In genomic region chr10:77440286-77440685, GRCm38 (mm10) we compare ENCODE assay signal across 19 mouse cellular contexts. TPM values are rescaled to one million over a fixed set of nuclear protein-coding genes. Genes with fewer than 3 reads are reported as not detected.
DNase-seq lines count a peak whose midpoint lies in the region; ATAC-seq and TF ChIP-seq lines count a peak whose summit lies in the region.
"Had no signal": no experiment of that assay in that cellular context is flagged by ENCODE, and none has a peak within 500 bp of the region (broad histone marks: within the 10 kb centered on the region; RNA-seq: fewer than 3 reads in every experiment).

No protein-coding gene starts in this region.

- peaks cover 14% of the 10 kb centered on the region for H3K4me1 ChIP-seq in liver, adult 2 months (ENCODE audit: control insufficient read depth, insufficient read depth, low read length)
- H3K4me1 ChIP-seq in liver, postnatal 0 days (ENCODE audit: insufficient read depth): 0 out of 2 replicates have a peak, but pooled peaks cover 3% of the 10 kb centered on the region
- H3K4me1 ChIP-seq in CH12.LX (ENCODE audit: control insufficient read depth in 1 of 2, insufficient read depth in 2 of 2): peaks cover 0 to 3% of the 10 kb centered on the region in 2 experiments; a peak in 2 of 4 replicates
- H3K4me1 ChIP-seq: hindbrain, embryonic 13.5 days; midbrain, embryonic 12.5 days had no signal

- TF ChIP-seq POLR2A in liver, adult 2 months (IDR thresholded peaks at IDR 0.05; ENCODE audit: extremely low read depth, insufficient read depth, low read length): no peak
- no peak for TF ChIP-seq POLR2A in CH12.LX (IDR thresholded peaks at IDR 0.05; ENCODE audit: low read depth, low read length)

- no peaks in the 10 kb centered on the region for H3K36me3 ChIP-seq in liver, adult 2 months (ENCODE audit: control insufficient read depth, insufficient read depth, low read length)
- no peaks in the 10 kb centered on the region for H3K36me3 ChIP-seq in liver, postnatal 0 days (replicated peaks; ENCODE audit: insufficient read depth, low read length)
- no peaks in the 10 kb centered on the region for H3K36me3 ChIP-seq in CH12.LX (replicated peaks in 1 of 2; ENCODE audit: control insufficient read depth in 1 of 2, insufficient read depth in 1 of 2, low read length in 1 of 2)
- H3K36me3 ChIP-seq: embryonic facial prominence, embryonic 13.5 days; hindbrain, embryonic 13.5 days; liver, embryonic 15.5 days; midbrain, embryonic 12.5 days had no signal

- H3K27me3 ChIP-seq in liver, adult 2 months (ENCODE audit: control insufficient read depth, insufficient read depth, low read length): no peaks in the 10 kb centered on the region
- H3K27me3 ChIP-seq in liver, postnatal 0 days (ENCODE audit: insufficient read depth, low read length): no peaks in the 10 kb centered on the region
- peaks cover 8% of the 10 kb centered on the region for H3K27me3 ChIP-seq in CH12.LX (replicated peaks)
- H3K27me3 ChIP-seq: embryonic facial prominence, embryonic 13.5 days; liver, embryonic 15.5 days; midbrain, embryonic 12.5 days had no signal

- no peak for TF ChIP-seq RAD21 in CH12.LX (IDR thresholded peaks at IDR 0.05; ENCODE audit: low read depth, low read length)

- peak overlapping the region; percentile 86 for H3K27ac ChIP-seq in gastrocnemius, adult 2 months
- no peak overlapping the region for H3K27ac ChIP-seq in liver, adult 2 months (replicated peaks; ENCODE audit: insufficient read depth, low read depth, low read length)
- no peak overlapping the region for H3K27ac ChIP-seq in liver, postnatal 0 days (ENCODE audit: low read depth)
- no peak overlapping the region for H3K27ac ChIP-seq in CH12.LX (ENCODE audit: insufficient read depth, low read depth)
- H3K27ac ChIP-seq: embryonic facial prominence, embryonic 13.5 days; hindbrain, embryonic 13.5 days; liver, embryonic 15.5 days; midbrain, embryonic 12.5 days had no signal

- H3K79me2 ChIP-seq in liver, adult 2 months (ENCODE audit: control insufficient read depth, insufficient read depth, low read length): no peaks in the 10 kb centered on the region
- H3K79me2 ChIP-seq in CH12.LX (replicated peaks; ENCODE audit: control insufficient read depth, extremely low read depth, insufficient read depth, poor library complexity, severe bottlenecking): no peaks in the 10 kb centered on the region

- in situ Hi-C loops in CH12.LX (cut with MboI; ENCODE audit: low pct_ligation_motif_present, low pct_unique_long_range_greater_than_20kb, low sequenced_read_pairs): no loop called here

- peak overlapping the region; percentile 58 for H3K4me3 ChIP-seq in gastrocnemius, adult 2 months
- no peak overlapping the region for H3K4me3 ChIP-seq in liver, adult 2 months (ENCODE audit: insufficient read depth, low read depth, low read length)
- H3K4me3 ChIP-seq in liver, postnatal 0 days (ENCODE audit: low read depth, low read length): no peak overlapping the region
- no peak overlapping the region for H3K4me3 ChIP-seq in CH12.LX (replicated peaks in 1 of 3; ENCODE audit: low read depth in 2 of 3, low read length in 2 of 3, poor library complexity in 1 of 3)
- H3K4me3 ChIP-seq: embryonic facial prominence, embryonic 13.5 days; hindbrain, embryonic 13.5 days; liver, embryonic 15.5 days; midbrain, embryonic 12.5 days had no signal

- WGBS in liver, adult 2 months: 59% methylated on average over 6 of the region's 6 CpGs
- 41% methylated on average over 6 of the region's 6 CpGs for WGBS in liver, postnatal 0 days (ENCODE audit: insufficient replicate concordance)

- dilution Hi-C loops in CH12.LX (cut with MboI; ENCODE audit: extremely low pct_ligation_motif_present, extremely low pct_unique_long_range_greater_than_20kb, low sequenced_read_pairs): no loop called here

- TF ChIP-seq EP300 in liver, postnatal 0 days (IDR thresholded peaks at IDR 0.05; ENCODE audit: low read depth): no peak
- TF ChIP-seq EP300 in CH12.LX (IDR thresholded peaks at IDR 0.05; ENCODE audit: low read length): no peak

- no peak overlapping the region for H3K4me2 ChIP-seq in liver, postnatal 0 days (ENCODE audit: low read depth, low read length)
- peak overlapping the region; percentile 18; the same call in 1 of the 2 replicates for H3K4me2 ChIP-seq in CH12.LX (ENCODE audit: insufficient read depth, low read depth, poor library complexity, severe bottlenecking)
- H3K4me2 ChIP-seq: embryonic facial prominence, embryonic 13.5 days; hindbrain, embryonic 13.5 days; liver, embryonic 15.5 days; midbrain, embryonic 12.5 days had no signal

- H3K9ac ChIP-seq in liver, adult 2 months (ENCODE audit: low read depth, low read length): no peak overlapping the region
- H3K9ac ChIP-seq in liver, postnatal 0 days (replicated peaks): no peak overlapping the region
- no peak overlapping the region for H3K9ac ChIP-seq in CH12.LX (ENCODE audit: insufficient read depth, low read depth)
- H3K9ac ChIP-seq: embryonic facial prominence, embryonic 13.5 days; hindbrain, embryonic 13.5 days; liver, embryonic 15.5 days; midbrain, embryonic 12.5 days had no signal

- ATAC-seq in liver, postnatal 0 days: no peak
- ATAC-seq in cerebellum, adult (ENCODE audit: insufficient number of reproducible peaks, low FRiP score, low TSS enrichment): no peak
- no peak for ATAC-seq in erythroid progenitor cell, adult 5-6 weeks (replicated peaks; ENCODE audit: low FRiP score, poor library complexity, severe bottlenecking)
- ATAC-seq: activated CD4-positive, CD25-positive, alpha-beta regulatory T cell, adult 4 months had no signal

- intact Hi-C loops in gastrocnemius, adult 2 months (cut with DNase I): no loop called here
- intact Hi-C loops in heart, postnatal 10 days (cut with DNase I): no loop called here

- no peak for TF ChIP-seq CTCF in gastrocnemius, adult 2 months (IDR thresholded peaks at IDR 0.05)
- no peak for TF ChIP-seq CTCF in liver, adult 2 months (IDR thresholded peaks at IDR 0.05; ENCODE audit: low read depth, low read length)
- no peak for TF ChIP-seq CTCF in liver, postnatal 0 days (IDR thresholded peaks at IDR 0.05; ENCODE audit: low read depth)
- TF ChIP-seq CTCF in CH12.LX (conservative IDR thresholded peaks at IDR 0.05 in 1 of 2, IDR thresholded peaks at IDR 0.05 in 1 of 2; ENCODE audit: low read depth in 2 of 2, low read length in 2 of 2): no peak

- H3K9me3 ChIP-seq in liver, postnatal 0 days (ENCODE audit: low read length): no peaks in the 10 kb centered on the region
- H3K9me3 ChIP-seq in CH12.LX (replicated peaks; ENCODE audit: low read length): peaks cover 6% of the 10 kb centered on the region
- H3K9me3 ChIP-seq: embryonic facial prominence, embryonic 13.5 days; hindbrain, embryonic 13.5 days; liver, embryonic 15.5 days had no signal

- DNase-seq in gastrocnemius, adult 2 months: peak; percentile 51
- DNase-seq in gastrocnemius, postnatal 4 days (ENCODE audit: low spot score in 2 of 2): no peak
- peak; percentile 24 for DNase-seq in liver, adult 2 months (ENCODE audit: extremely low read depth, low read depth, low spot score)
- no peak for DNase-seq in liver, postnatal 0 days
- no peak for DNase-seq in CH12.LX (ENCODE audit: extremely low read depth)
- DNase-seq in heart, postnatal 10 days: peak; percentile 31 to 34
- DNase-seq: cerebellum, adult 11 months; kidney, adult 11 months; layer of hippocampus, postnatal 36 days; right cerebral cortex, adult 18-20 months; spleen, adult 18-20 months; thymus, postnatal 36 days had no signal

TF ChIP-seq in CH12.LX, 34 proteins besides CTCF, POLR2A, EP300 and RAD21:
- TF ChIP-seq CHD2 (IDR thresholded peaks at IDR 0.05; ENCODE audit: low read length) (no peak), ELF1 (IDR thresholded peaks at IDR 0.05; ENCODE audit: low read depth, low read length) (no peak), USF1 (IDR thresholded peaks at IDR 0.05; ENCODE audit: low read depth, low read length) (no peak), HCFC1 (IDR thresholded peaks at IDR 0.05; ENCODE audit: low read depth, low read length) (no peak), TBP (conservative IDR thresholded peaks at IDR 0.05; ENCODE audit: low read depth, low read length) (no peak), ZKSCAN1 (IDR thresholded peaks at IDR 0.05; ENCODE audit: borderline replicate concordance, low read depth, low read length) (no peak), E2F4 (IDR thresholded peaks at IDR 0.05; ENCODE audit: insufficient replicate concordance, low read depth, low read length) (no peak), KAT2A (IDR thresholded peaks at IDR 0.05; ENCODE audit: insufficient replicate concordance, low read length) (no peak), ZC3H11A (IDR thresholded peaks at IDR 0.05; ENCODE audit: low read depth, low read length) (no peak), POLR2AphosphoS2 (IDR thresholded peaks at IDR 0.05; ENCODE audit: low read depth, low read length) (no peak), SIN3A (IDR thresholded peaks at IDR 0.05; ENCODE audit: low read length) (no peak), USF2 (conservative IDR thresholded peaks at IDR 0.05; ENCODE audit: low read depth, low read length) (no peak), IRF4 (IDR thresholded peaks at IDR 0.05; ENCODE audit: low read depth, low read length) (no peak), ZNF384 (IDR thresholded peaks at IDR 0.05; ENCODE audit: low read depth, low read length) (no peak), NRF1 (IDR thresholded peaks at IDR 0.05; ENCODE audit: low read depth, low read length) (no peak), MAFK (IDR thresholded peaks at IDR 0.05; ENCODE audit: insufficient replicate concordance, low read length) (no peak), MAZ (IDR thresholded peaks at IDR 0.05; ENCODE audit: low read depth, low read length) (no peak), MXI1 (IDR thresholded peaks at IDR 0.05; ENCODE audit: low read depth, low read length) (no peak), NELFE (IDR thresholded peaks at IDR 0.05; ENCODE audit: low read depth, low read length) (no peak), CHD1 (IDR thresholded peaks at IDR 0.05; ENCODE audit: low read depth, low read length) (no peak)
TF ChIP-seq in CH12.LX: peak in this region for 0.

RNA-seq across cellular contexts. Expression of gene Adarb1, which starts 22.2 kb away (rescaled TPM):
- 1 to 10 TPM; 6.6 to 8.9 TPM for total RNA-seq in gastrocnemius, adult 2 months (2021)
- total RNA-seq in gastrocnemius, postnatal 4 days (2021): 10 to 100 TPM in 1 of 2 experiments, 1 to 10 TPM in 1; 9.7 to 11.4 TPM
- total RNA-seq in liver, adult 2 months (2014; rRNA removed): 10.4 and 12.2 TPM in 2 replicates
- polyA plus RNA-seq in liver, adult 2 months (2012; rRNA removed): 4.6 TPM in 2 replicates
- 1.8 TPM in 2 replicates for polyA plus RNA-seq in liver, postnatal 0 days (2015; fragmentation: Nextera tagmentation; extraction: Ambion mirVana)
- total RNA-seq in CH12.LX (2012; rRNA removed) (1.7 and 2.3 TPM in 2 replicates), CH12.LX (2014; rRNA removed) (2.0 and 3.5 TPM in 2 replicates)
- 2.4 and 2.9 TPM in 2 replicates for polyA plus RNA-seq in CH12.LX (2012; ENCODE audit: insufficient read length, low read depth)
- total RNA-seq in heart, postnatal 10 days (2021): 10 to 100 TPM; 19.4 to 27.4 TPM
- not detected in 2 replicates for total RNA-seq in erythroid progenitor cell, adult 5-6 weeks (2015; ENCODE audit: low replicate concordance)
- not detected in 2 replicates for total RNA-seq in erythroid progenitor cell, adult 5-6 weeks (2017; ENCODE audit: low replicate concordance)

Comparison
In these comparisons a context has a peak if more than half of its experiments do, and no peak if none do; other contexts are left out.
1. DNase-seq: peak in gastrocnemius, adult 2 months (single experiment), liver, adult 2 months (single experiment) and heart, postnatal 10 days (2 of 2); none in gastrocnemius, postnatal 4 days (0 of 2), liver, postnatal 0 days (single experiment) and CH12.LX (single experiment).